Mouse (Mus musculus) 3134 (cell line): ENCODE results near the gene Creld2.

Experiments
- DNase-seq: peaks from one replicate; pipeline ENCODE4 v3.0.0-alpha.2; 2011; ENCODE audit warnings: low spot score; ENCODE audit not compliant: insufficient read length; ENCODE audit errors: extremely low read depth

Creld2 gene

GRCm38 (mm10) chr15:88851507-88852149 is 32.2 kb downstream of the Creld2 start:
- no peak for DNase-seq

DNA sequence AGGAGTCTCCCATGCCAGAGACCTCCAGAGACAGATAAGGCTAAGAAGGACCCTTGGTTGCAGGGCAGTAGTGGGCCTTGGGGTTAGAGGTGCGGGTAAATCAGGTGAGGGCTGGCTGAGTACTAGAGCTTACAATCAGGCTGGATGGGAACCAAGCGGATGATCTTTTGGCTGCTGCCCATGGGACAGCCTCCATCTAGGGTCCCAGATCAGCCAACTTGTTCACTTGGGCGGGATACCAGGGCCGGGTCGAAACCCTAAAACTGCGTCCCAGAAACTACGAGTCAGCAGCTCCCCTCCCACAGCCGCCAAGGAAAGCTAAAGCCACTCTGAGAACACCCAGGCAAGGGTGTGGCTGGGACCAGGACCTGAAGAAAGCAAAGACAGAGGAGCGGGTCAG is 33.7 kb downstream of the Creld2 start:
- no peak for DNase-seq

DNA sequence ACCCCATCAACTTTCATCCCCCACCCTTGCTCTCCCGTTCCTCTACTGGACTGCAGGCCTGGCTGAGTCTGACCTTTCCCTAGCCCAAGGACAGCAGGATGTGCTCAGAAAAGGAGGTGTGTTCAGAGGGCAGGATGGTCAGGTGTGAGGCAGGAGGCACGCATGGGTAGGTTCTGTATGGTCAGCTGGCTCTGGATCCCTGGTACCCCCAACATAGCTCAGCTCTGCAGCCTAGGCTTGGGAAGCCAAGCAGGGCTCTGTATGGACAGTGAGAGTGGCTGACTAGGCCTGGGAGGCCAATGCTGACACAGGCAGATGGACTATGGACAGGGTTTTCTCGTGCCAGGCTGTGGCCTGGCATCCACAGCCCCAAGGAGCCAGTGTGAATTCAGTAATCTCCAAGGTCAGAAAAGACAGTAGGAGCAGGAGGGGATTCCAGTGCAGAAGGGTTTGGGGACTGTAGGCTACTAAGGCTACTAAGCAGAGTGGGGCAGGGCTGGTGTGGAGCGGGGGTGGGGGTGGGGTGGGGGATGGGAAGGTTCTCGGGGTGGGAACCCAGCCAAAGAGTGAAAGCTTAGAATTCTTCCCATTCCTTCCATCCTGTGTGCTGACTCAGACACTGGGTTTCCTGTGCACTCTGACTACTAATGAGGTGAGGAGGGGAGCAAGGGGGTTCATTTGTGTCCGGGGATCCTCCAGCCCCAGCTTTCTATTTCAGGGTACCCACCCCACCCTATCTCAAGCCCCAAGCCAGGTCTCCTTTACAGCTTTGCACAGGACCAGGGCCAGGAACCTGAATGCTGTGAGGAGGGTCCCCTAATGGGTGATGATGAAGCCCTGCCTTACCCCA is 34.9 kb downstream of the Creld2 start:
- DNase-seq: peak; percentile 64

- peak; percentile 72 for DNase-seq
Observed at GRCm38 (mm10) chr15:88854969-88855830, 35.8 kb downstream of the Creld2 start.

DNA sequence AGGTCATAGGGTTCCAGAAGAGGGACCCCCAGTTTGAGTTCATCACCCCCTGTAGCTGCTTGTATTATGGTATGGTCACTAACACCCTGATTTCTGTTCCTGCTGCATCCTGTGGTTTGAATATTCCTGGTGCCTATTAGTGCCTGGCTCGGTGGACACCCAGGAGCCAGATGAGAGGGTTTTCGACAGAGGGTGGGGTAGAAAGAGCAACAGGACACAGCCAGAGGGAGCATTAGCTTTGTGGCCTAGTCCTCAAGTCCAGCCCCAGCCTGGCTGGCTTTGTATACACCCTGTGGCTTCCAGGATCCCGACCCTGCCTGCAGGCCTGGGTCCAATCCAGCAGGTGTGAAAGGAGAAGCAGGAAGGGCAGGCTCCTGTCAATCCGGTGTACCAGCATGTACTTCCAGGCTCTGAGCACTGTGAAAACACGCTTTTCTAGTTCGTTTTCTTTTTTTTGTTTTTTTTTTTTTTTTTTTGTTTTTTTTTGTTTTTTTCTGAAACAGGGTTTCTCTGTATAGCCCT is 36.5 kb downstream of the Creld2 start:
- DNase-seq: no peak

DNA sequence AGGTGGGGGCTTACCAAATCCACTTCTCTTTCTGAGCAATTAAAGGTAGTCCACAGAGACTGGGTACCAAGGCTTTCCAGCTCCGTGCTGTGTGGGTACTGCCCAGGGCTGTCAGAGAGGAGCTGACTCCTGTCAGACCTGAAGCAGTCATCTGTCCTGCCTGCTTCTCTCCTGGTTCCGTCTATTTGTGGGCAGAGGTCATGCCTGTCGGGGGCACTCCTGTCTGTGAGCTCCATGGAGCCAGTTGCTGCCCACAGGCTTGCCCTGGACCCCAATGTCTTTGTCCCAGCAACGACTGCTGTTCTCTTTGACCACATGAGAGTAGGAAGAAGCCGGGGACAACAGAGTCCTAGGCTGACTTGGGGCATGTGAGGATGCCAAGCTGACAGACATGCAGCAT is 37.2 kb downstream of the Creld2 start:
- no peak for DNase-seq

GRCm38 (mm10) chr15:88857361-88857760 is 37.9 kb downstream of the Creld2 start:
- DNase-seq: no peak

GRCm38 (mm10) chr15:88858141-88858541 is 38.7 kb downstream of the Creld2 start:
- no peak for DNase-seq

DNA sequence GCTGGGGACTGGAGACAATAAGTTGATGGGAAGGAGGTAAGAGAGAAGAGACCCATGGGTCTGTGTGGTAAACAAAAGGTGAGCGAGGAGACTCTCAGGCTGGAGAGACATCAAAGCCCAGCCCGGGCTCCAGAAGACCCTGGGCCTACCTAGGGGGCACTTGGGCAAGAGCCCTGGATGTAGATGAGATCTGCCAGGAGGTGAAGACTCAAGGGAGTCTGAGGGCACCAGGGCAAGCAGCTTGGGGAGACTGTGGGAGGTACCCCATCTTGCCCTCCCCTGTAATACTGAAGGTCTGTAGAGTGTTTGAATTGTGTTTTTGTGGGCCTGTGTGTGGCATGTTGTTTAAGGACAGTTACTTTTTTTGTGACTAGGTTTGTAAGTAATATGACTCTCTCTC is 39.3 kb downstream of the Creld2 start:
- DNase-seq: no peak

DNA sequence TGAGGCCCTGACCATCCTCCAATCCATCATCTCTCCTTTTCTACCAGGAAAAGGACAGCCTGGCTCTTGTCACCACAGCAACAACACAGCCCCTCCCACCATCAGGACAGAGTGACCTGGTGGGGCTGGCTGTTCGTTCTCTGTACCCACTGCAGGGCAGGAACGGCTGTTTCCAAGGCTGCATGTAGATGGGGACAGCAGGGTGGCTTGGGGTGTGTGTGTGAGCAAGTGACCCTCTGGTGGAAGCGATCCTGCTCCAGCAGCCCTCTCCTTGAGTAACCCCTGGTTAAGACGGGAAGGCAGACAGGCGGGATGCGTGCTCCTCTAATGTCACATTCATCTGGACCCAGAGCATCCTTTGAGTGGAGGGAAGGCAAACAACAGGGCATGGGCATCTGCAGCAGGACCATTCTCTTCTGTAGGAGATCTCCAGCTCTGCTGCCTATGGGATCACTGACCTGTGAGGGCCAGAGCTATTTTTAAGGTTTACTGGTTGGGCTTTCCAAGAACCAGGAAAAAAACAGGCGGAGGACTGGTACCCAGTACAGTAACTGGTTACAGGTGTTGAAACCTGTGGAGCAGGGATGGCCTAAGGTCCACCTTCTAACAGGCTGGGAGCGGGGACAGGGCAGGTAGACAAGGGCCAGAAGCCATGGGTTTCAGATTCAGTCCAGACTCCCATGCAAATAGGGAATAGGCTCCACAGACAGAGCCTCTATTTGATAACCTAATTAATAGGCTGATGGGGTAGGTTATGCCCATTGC is 39.9 kb downstream of the Creld2 start:
- no peak for DNase-seq

DNA sequence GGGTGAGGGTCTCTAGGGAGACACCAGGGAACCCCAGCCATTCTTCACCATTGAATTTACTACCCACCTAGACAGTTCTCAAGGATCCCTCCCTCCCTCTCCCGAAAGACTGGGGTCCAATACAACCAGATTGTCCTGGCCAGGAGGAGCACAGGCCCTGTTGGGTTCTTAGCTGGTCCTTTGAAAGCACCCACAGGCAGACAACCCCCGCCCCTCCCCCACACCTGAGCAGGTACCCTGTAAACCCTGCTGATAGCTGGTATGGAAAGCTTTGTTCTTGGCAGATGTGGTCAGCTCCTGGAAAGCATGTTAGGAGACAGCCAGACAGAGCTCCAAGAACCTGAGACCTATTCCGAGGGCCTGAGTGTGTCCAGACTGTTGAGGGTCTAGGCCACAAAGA is 41.3 kb downstream of the Creld2 start:
- DNase-seq: no peak

- peak; percentile 99 for DNase-seq
Observed at GRCm38 (mm10) chr15:88861772-88862622, 42.6 kb downstream of the Creld2 start, which contains the start of gene Pim3. Pim3 (plus strand) TSS chr15:88862186.

DNA sequence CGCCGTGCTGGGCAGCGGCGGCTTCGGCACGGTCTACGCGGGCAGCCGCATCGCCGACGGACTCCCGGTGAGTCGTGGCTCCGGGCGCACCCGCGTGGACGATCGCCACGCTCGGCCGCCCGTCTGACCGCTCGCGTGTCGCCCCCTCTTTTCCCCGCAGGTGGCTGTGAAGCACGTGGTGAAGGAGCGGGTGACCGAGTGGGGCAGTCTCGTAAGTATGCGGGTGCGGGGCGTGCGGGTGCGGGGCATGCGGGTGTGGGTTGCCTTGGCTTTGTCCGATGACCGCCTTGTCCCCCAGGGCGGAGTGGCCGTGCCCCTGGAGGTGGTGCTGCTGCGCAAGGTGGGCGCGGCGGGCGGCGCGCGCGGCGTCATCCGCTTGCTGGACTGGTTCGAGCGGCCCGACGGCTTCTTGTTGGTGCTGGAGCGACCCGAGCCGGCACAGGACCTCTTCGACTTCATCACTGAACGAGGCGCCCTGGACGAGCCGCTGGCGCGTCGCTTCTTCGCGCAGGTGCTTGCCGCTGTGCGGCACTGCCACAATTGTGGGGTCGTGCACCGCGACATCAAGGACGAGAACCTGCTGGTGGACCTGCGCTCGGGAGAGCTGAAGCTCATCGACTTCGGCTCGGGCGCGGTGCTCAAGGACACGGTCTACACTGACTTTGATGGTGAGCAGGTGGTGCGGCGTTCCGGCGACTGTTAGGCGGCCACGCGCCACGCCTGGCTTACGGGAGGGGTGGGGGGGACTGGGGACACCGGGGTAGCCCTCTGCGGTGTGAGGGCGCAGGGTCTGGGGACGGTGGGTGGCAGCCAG is 43.6 kb downstream of the Creld2 start:
- peak; percentile 82 for DNase-seq

- peak; percentile 89 for DNase-seq
Observed at GRCm38 (mm10) chr15:88863695-88864231, 44.3 kb downstream of the Creld2 start.

DNA sequence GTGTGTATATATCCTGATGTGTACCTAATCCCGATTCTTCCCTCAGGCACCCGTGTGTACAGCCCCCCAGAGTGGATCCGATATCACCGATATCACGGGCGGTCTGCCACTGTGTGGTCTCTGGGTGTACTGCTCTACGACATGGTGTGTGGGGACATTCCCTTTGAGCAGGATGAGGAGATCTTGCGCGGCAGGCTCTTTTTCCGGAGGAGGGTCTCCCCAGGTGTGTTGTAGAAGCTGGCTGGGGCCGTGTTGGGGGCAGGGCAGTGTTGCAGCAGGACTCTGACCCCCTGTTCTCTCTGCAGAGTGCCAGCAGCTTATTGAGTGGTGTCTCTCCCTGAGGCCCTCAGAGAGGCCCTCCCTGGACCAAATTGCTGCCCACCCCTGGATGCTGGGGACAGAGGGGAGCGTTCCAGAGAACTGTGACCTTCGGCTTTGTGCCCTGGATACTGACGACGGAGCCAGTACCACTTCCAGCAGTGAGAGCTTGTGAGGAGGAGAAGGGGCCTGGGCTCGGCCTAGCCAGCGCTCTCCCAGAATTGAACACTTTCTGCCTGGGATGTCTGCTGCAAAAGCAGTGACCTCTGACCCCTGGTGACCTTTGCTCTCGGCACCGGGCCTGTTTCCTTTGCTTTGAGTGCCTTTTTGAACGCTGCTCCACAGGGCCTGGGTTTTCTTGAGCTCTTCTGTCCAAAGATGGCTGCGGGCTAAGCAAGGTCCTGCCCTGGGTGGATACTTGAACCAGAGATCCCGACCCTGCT is 45.0 kb downstream of the Creld2 start:
- no peak for DNase-seq

- no peak for DNase-seq
Observed at GRCm38 (mm10) chr15:88865061-88865460, 45.6 kb downstream of the Creld2 start.

DNA sequence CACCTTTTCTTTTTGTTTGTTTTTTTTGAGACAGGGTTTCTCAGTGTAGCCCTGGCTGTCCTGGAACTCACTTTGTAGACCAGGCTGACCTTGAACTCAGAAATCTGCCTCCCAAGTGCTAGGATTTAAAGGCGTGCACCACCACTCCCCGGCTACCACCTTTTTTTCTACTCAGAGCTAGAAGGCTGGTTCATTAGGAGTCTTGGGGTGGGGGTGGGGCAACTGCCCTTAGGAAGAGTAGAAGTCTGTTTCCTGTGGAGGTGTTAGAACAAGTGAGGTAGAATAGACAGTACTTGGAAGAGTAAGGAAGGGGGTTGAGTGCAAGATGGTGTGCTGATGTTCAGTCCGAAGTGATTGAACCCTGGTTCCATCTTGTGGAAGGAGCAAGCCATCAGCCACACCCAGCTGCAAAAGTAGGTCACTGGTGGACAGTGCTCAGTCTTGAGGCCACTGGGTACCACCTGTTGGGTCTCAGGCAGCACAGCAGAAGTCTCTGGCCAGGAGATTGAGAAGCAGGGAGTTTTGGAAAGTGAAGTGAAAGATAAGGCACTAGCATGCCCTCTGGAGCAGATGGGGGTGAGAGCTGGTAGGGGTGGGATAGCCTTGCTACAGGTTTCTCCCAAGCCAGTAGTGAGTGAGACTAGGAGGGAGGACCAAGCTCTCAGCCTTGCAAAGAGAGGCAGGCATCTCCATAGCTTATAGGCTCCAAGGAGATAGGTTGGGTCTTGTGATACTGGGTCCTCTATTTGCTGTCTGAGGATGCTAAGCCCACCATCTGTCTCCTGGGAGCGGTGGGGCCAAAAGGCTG is 46.6 kb downstream of the Creld2 start:
- DNase-seq: no peak
